Mouse (Mus musculus) forebrain, embryonic 11.5 days (tissue): ENCODE measurements around the gene Ifi27l2a. TPM values are rescaled to one million over a fixed set of nuclear protein-coding genes. Genes with fewer than 3 reads are reported as not detected.
"Not testable (repeated sequence)": the region's sequence is repeated elsewhere in the genome, so short reads cannot be mapped to it uniquely, and the experiment has no call there.

ENCODE experiments used
- ATAC-seq: fragments of 200-750 bp; cut with Nextera tagmentation; replicated peaks from 2 replicates; pipeline ENCODE4 v1.8.0; 2017; ENCODE audit warnings: moderate TSS enrichment; ENCODE audit not compliant: low FRiP score
- DNase-seq: peaks from one replicate; pipeline ENCODE4 v3.0.0-alpha.2; 2017; ENCODE audit warnings: low spot score
- H3K27ac ChIP-seq: fragments of 300-500 bp; sonication (generic); 2 replicates; pipeline ENCODE4 v1.5.1; 2014; ENCODE audit warnings: low read depth, low read length
- H3K27me3 ChIP-seq: fragments of 300-500 bp; sonication (generic); 2 replicates; pipeline ENCODE4 v1.6.1; 2014; ENCODE audit warnings: mild to moderate bottlenecking, low read length, mixed read lengths; ENCODE audit not compliant: control insufficient read depth, insufficient read depth
- H3K36me3 ChIP-seq: fragments of 300-500 bp; sonication (generic); 2 replicates; pipeline ENCODE4 v1.6.1; 2014; ENCODE audit warnings: mild to moderate bottlenecking, low read length, moderate library complexity, mixed read lengths; ENCODE audit not compliant: control insufficient read depth, insufficient read depth
- H3K4me1 ChIP-seq: fragments of 300-500 bp; sonication (generic); replicated peaks from 2 replicates; pipeline ENCODE4 v1.6.1; 2014; ENCODE audit warnings: low read length, mixed read lengths; ENCODE audit not compliant: control insufficient read depth, insufficient read depth
- H3K4me2 ChIP-seq: fragments of 300-500 bp; sonication (generic); 2 replicates; pipeline ENCODE4 v1.6.1; 2014; ENCODE audit warnings: low read depth, mild to moderate bottlenecking, low read length, moderate library complexity, mixed read lengths; ENCODE audit not compliant: severe bottlenecking
- H3K4me3 ChIP-seq: fragments of 300-500 bp; sonication (generic); 2 replicates; pipeline ENCODE4 v1.5.1; 2014; ENCODE audit warnings: low read depth, low read length
- H3K9ac ChIP-seq: fragments of 300-500 bp; sonication (generic); 2 replicates; pipeline ENCODE4 v1.6.1; 2014; ENCODE audit warnings: low read length
- H3K9me3 ChIP-seq: fragments of 300-500 bp; sonication (generic); 2 replicates; pipeline ENCODE4 v1.6.1; 2016; ENCODE audit warnings: low read length, mixed read lengths; ENCODE audit not compliant: control insufficient read depth
- WGBS: fragments of 180-500 bp; shearing (Covaris S2); extraction: QIAGEN DNeasy Blood & Tissue Kit; methylation state at CpG from one replicate; pipeline ENCODE4 v1.1.7; 2014; 5-methylcytosine and 5-hydroxymethylcytosine counted together
- polyA plus RNA-seq: library from polyadenylated mRNA; unstranded; fragments of >200 nt; fragmentation: Nextera tagmentation; extraction: Ambion mirVana; gene quantifications from 2 replicates; pipeline ENCODE4 v1.2.1, GENCODE M21; 2014

The Ifi27l2a gene
- polyA plus RNA-seq, 1 experiment from 2014 or later = 0.79 TPM

- H3K9me3 ChIP-seq = no peaks in the 10 kb centered on the region
- ATAC-seq (no peak), DNase-seq (no peak)
- no peaks in the 10 kb centered on the region for H3K36me3 ChIP-seq
- no peaks in the 10 kb centered on the region for H3K4me1 ChIP-seq
- no peak overlapping the region for H3K4me3 ChIP-seq
- H3K27me3 ChIP-seq = no peaks in the 10 kb centered on the region
- 89% methylated on average over 5 of the region's 5 CpGs for WGBS
- no peak overlapping the region for H3K27ac ChIP-seq
- H3K4me2 ChIP-seq = no peak overlapping the region
- no peak overlapping the region for H3K9ac ChIP-seq
Measured at GRCm38 (mm10) chr12:103481671-103482070, 38.2 kb upstream of the Ifi27l2a start.

DNA sequence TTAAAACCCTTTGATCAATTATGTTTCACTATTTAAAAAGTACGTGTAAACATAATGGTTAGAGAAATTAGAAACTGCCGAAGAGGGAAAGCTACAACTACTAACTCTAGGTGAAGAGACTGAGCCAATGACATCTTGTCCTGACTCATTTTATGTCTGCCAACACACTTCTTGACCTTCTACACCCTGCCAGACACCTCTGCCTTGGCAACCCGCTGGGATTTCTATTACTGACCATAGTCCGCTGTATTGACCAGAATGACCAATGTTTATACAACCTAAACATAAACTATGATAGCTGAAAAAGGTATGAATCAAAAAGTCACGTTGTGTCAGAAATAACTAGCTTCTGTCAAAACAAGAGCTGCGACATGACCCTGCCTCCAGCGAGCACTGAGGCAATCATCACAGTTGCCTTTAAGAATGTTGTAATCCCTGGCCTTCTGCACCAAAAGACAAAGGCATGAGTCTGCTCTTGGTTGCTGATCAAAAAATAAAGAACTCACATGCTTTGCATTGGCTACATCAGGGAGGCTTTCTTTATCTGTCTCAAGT, 34.1 kb upstream of the Ifi27l2a start:
- DNase-seq (no peak), ATAC-seq (no peak)
- Histone ChIP-seq H3K4me3 (no peak overlapping the region), H3K9ac (no peak overlapping the region), H3K36me3 (no peaks in the 10 kb centered on the region), H3K27me3 (no peaks in the 10 kb centered on the region), H3K4me2 (no peak overlapping the region), H3K9me3 (no peaks in the 10 kb centered on the region), H3K27ac (no peak overlapping the region), H3K4me1 (no peaks in the 10 kb centered on the region)
- WGBS = 76% methylated on average over 7 of the region's 7 CpGs

- Histone ChIP-seq H3K9ac (no peak overlapping the region), H3K4me2 (no peak overlapping the region), H3K27me3 (no peaks in the 10 kb centered on the region), H3K9me3 (no peaks in the 10 kb centered on the region), H3K27ac (no peak overlapping the region), H3K36me3 (no peaks in the 10 kb centered on the region), H3K4me1 (no peaks in the 10 kb centered on the region), H3K4me3 (no peak overlapping the region)
- DNase-seq = no peak
- ATAC-seq = no peak
- WGBS = 97% methylated on average over 1 of the region's 1 CpGs
Measured at GRCm38 (mm10) chr12:103476779-103477389, 33.4 kb upstream of the Ifi27l2a start.

GRCm38 (mm10) chr12:103474481-103474880, 31.0 kb upstream of the Ifi27l2a start:
- WGBS = 54% methylated on average over 2 of the region's 2 CpGs
- Histone ChIP-seq H3K4me1 (no peaks in the 10 kb centered on the region), H3K27ac (no peak overlapping the region)

DNA sequence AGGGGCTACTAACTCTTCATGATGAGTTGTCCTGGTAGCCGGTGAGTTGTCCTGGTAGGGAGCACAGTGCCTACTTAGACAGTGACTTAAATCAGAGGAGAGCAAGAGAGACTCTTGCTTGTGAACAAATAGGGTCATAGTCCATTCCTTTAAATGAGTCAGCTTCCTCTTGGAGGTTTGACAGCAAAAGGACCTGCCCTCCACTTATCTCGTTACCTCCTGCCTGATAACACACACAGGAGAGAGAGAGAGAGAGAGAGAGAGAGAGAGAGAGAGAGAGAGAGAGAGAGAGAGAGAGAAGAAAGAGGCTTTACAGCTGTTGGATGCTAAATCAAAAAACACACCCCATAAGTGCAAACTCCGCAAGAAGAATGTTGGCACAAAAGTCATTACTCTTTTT, 13.7 kb upstream of the Ifi27l2a start, which contains the start of gene Ifi27l2b:
Gene Ifi27l2b (minus strand): TSS at position 84 of the 400 bp plus-strand sequence.
- H3K4me1 ChIP-seq = no peaks in the 10 kb centered on the region
- H3K9me3 ChIP-seq = no peaks in the 10 kb centered on the region
- H3K9ac ChIP-seq = no peak within 1 kb of the TSS
- ATAC-seq (no peak), DNase-seq (no peak)
- 67% methylated on average over 3 of the region's 3 CpGs for whole genome bisulfite sequencing
- no peaks in the 10 kb centered on the region for H3K27me3 ChIP-seq
- no peak within 1 kb of the TSS for H3K27ac ChIP-seq
- H3K4me3 ChIP-seq = no peak within 1 kb of the TSS
- no peak within 1 kb of the TSS for H3K4me2 ChIP-seq
- no peaks in the 10 kb centered on the region for H3K36me3 ChIP-seq

More at GRCm38 (mm10) chr12:103474481-103474880, 31.0 kb upstream of the Ifi27l2a start:
- no peak for ATAC-seq
- DNase-seq = no peak
- Histone ChIP-seq H3K27me3 (no peaks in the 10 kb centered on the region), H3K36me3 (no peaks in the 10 kb centered on the region), H3K9me3 (no peaks in the 10 kb centered on the region), H3K4me3 (no peak overlapping the region), H3K9ac (no peak overlapping the region), H3K4me2 (no peak overlapping the region)

DNA sequence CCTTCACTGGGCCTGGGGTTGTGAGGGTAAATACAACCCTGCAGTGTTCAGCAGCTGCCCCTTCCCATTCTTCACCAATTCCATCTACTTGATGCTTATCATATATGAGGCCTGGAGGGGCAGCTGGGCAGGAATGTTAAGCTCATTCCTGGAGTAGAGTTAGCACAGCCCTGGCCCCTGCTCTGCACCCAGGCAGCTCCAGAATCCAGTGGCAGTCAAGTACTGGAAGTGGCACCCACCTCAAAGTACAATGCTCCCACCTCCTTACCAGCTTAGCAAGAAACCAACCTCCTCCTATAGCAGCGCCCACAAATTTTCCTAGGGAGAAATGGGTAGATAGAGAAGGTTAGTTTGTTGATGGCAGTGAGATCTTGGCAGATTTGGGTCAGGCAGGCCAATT, 13.2 kb upstream of the Ifi27l2a start:
- not testable (repeated sequence) for ATAC-seq, DNase-seq, H3K4me1 ChIP-seq, H3K4me3 ChIP-seq, H3K36me3 ChIP-seq, H3K27ac ChIP-seq, H3K9me3 ChIP-seq, H3K4me2 ChIP-seq, H3K27me3 ChIP-seq, H3K9ac ChIP-seq
- no CpG with 5 or more reads among the region's 1 CpGs for WGBS

DNA sequence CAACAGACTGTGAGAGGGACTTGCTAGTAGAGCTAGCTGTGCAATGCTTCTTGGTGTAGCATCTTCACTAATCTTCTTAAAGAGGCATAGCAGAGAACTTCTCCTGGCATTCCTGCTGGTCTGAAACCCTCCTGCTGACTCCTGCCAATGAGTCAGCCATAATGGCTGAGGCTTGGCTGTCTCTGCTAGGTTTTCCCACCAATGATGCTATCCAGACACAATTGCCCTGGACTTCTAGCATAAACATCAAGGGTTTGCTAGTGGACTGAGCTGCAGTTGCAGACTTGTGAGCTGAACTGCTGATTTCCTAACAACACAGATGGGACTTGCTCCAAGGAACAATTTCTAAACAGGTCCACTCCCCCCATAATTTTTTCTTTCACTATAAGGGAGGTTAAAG, 9.9 kb upstream of the Ifi27l2a start:
- Histone ChIP-seq H3K4me3 (no peak overlapping the region), H3K27me3 (no peaks in the 10 kb centered on the region), H3K4me2 (no peak overlapping the region), H3K9ac (no peak overlapping the region), H3K4me1 (no peaks in the 10 kb centered on the region), H3K36me3 (no peaks in the 10 kb centered on the region), H3K9me3 (no peaks in the 10 kb centered on the region), H3K27ac (no peak overlapping the region)
- no peak for DNase-seq
- ATAC-seq = no peak

- Histone ChIP-seq H3K4me1 (no peaks in the 10 kb centered on the region), H3K9me3 (no peaks in the 10 kb centered on the region), H3K27me3 (no peaks in the 10 kb centered on the region), H3K9ac (no peak overlapping the region), H3K36me3 (no peaks in the 10 kb centered on the region), H3K27ac (no peak overlapping the region), H3K4me3 (no peak overlapping the region), H3K4me2 (no peak overlapping the region)
- WGBS = 72% methylated on average over 3 of the region's 3 CpGs
- DNase-seq (no peak), ATAC-seq (no peak)
Measured at GRCm38 (mm10) chr12:103445060-103445459, 1.6 kb upstream of the Ifi27l2a start.

DNA sequence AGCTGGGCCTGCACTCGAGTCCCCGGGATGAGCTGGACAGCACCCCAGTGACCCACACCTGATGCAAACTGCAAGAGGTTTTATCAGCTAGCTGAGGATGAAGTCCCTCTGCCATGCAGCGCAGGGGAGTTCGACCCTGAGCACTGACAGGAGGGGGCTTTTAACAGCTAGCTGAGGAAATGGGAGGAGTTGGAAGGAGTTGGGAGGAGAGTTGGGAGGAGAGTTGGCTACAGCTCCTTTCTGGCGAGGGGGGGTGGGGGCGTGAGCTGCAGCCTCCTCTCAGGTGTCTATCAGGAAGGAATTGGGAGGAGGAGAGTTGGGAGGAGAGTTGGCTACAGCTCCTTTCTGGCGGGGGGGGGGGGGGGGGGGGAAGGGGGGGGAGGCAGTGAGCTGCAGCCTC, 781 bp upstream of the Ifi27l2a start:
- H3K27ac ChIP-seq, H3K4me1 ChIP-seq, ATAC-seq, H3K9ac ChIP-seq, H3K36me3 ChIP-seq, H3K27me3 ChIP-seq, DNase-seq, H3K4me3 ChIP-seq, H3K4me2 ChIP-seq, H3K9me3 ChIP-seq: not testable (repeated sequence)
- WGBS = 42% methylated on average over 6 of the region's 7 CpGs
